Mouse (Mus musculus): ENCODE measurements around the gene Tmem109. TPM values are rescaled to one million over a fixed set of nuclear protein-coding genes. Genes with fewer than 3 reads are reported as not detected.

Tmem109 gene
- 100 to 1,000 TPM; 101 to 109 TPM for total RNA-seq (2021)
- polyA plus RNA-seq (2012; rRNA removed): 160 and 196 TPM in 2 replicates
- long read RNA-seq, transcript Tmem109-201 (4 exons, 2,188 nt): major isoform, 172 of 184 reads
- long read RNA-seq, partial matches to known transcripts: 0 of 184 reads
- long read RNA-seq, other reads (novel, unspliced or antisense): 11 of 184 reads

DNA sequence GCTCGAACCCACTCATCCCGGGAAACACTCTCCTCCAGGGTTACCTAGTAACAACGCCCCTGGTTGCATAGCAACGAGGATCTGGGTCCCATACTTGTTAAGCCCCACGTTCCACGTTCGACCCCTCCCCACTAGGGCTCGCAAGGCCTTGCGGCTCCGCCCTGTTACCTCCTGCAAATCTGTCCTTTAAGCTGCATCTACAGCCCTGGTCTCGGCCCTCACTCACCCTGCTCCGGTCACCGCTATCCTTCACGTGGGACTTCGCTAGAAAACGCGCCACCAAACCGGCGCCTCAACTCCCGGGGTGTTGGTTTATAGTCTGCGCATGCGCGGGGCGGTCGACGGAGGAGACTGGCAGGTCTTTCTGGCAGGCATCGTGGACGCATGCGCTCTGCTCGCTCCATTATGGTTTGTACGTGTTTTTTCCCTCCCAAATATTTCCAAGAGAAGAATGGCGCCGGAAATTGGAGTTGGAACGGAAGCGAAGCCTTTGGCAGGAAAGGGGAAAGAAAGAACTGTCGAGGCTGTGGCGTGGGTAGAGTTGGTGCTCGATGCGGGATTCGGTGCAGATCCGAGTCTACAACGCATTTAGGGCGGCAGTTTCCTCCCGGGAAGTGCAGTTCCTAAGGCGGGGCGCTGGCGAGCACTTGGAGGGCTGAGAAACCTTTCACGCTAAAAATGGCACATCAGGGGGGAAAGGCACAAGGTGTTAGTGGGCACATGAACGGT, at the start of gene Tmem109:
Tmem109 (minus strand) TSS at position 576 of the 729 bp plus-strand sequence.
- H3K4me1 ChIP-seq (ENCODE audit: control insufficient read depth, insufficient read depth, low read length): peaks cover 12% of the 10 kb centered on the region
- intact Hi-C loops (cut with DNase I): loop anchor here (1.0 to 5.0 kb wide), 2 partner anchors 14 to 164 kb away; partner anchors contain the start of gene Prpf19

DNA sequence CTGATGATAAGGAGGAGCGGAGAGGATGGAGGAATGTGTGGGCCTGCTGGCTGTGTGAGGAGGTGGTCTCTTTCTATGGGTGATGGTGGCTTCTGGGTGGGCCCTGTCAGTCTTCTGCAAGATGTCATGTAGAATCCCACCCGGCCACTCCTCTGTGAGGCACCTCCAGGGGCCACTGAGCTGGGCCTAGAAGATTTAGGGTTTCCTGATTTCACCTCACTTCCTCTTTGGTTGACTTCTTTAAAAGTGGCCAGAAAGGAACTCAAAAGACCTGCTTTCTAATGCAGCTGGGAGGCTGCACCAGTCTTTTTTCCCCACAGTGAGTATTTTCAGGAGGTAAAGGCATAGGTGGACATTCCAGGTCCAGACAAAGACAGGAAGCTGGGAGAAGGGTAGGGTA, 48.8 kb upstream of the Tmem109 start:
- Histone ChIP-seq H3K4me3 (no peak overlapping the region), H3K36me3 (ENCODE audit: control insufficient read depth, insufficient read depth, low read length) (no peaks in the 10 kb centered on the region), H3K4me1 (ENCODE audit: control insufficient read depth, insufficient read depth, low read length) (no peaks in the 10 kb centered on the region), H3K27me3 (ENCODE audit: control insufficient read depth, insufficient read depth, low read length) (no peaks in the 10 kb centered on the region), H3K79me2 (replicated peaks; ENCODE audit: control insufficient read depth, insufficient read depth, low read length) (no peaks in the 10 kb centered on the region), H3K27ac (no peak overlapping the region), H3K9ac (ENCODE audit: low read depth, low read length) (no peak overlapping the region)
- WGBS: 79% methylated on average over 2 of the region's 2 CpGs
- intact Hi-C loops (cut with DNase I): no loop called here
- DNase-seq: no peak
- no peak for TF ChIP-seq POLR2A (IDR thresholded peaks at IDR 0.05; ENCODE audit: insufficient read depth, low read depth, low read length)
- TF ChIP-seq EP300 (IDR thresholded peaks at IDR 0.05; ENCODE audit: insufficient read depth, low read depth, low read length): no peak
- no peak for TF ChIP-seq CTCF (IDR thresholded peaks at IDR 0.05)

More for the DNA sequence above, at the start of gene Tmem109:
- peak; percentile 25; the same call in 1 of the 2 replicates for TF ChIP-seq EP300 (IDR thresholded peaks at IDR 0.05; ENCODE audit: insufficient read depth, low read depth, low read length)
- TF ChIP-seq POLR2A (IDR thresholded peaks at IDR 0.05; ENCODE audit: insufficient read depth, low read depth, low read length): peak; percentile 82
- TF ChIP-seq CTCF (IDR thresholded peaks at IDR 0.05): peak; percentile 50
- Histone ChIP-seq H3K79me2 (replicated peaks; ENCODE audit: control insufficient read depth, insufficient read depth, low read length) (peaks cover 3% of the 10 kb centered on the region; the same call in 1 of the 2 replicates), H3K27ac (peak within 1 kb of the TSS; percentile 94), H3K27me3 (ENCODE audit: control insufficient read depth, insufficient read depth, low read length) (no peaks in the 10 kb centered on the region), H3K9ac (ENCODE audit: low read depth, low read length) (peak within 1 kb of the TSS; percentile 85), H3K4me3 (peak within 1 kb of the TSS; percentile 70), H3K36me3 (ENCODE audit: control insufficient read depth, insufficient read depth, low read length) (peaks cover 2% of the 10 kb centered on the region)
- DNase-seq: peak; percentile 90 to 95
- WGBS: under 1% methylated on average over 49 of the region's 49 CpGs

DNA sequence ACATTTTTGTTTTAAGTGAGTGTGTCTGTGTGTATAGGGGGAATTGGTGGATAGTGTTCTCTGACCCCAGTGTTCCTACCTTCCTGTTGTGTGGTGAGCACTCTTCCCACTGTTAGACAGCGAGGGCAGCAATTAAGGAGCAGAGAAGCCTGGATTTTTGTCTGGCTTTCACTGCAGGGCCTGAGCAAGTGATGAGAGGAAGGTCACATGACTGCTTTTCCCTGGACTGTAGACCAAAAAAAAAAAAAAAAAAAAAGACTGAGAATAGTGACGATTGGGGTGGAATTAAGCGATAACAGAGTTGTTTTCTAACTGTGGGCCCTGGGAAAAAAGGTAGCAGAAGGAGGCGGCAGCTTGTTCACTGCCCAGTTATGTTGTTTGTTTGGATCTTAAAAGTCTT, 44.9 kb upstream of the Tmem109 start:
- TF ChIP-seq EP300 (IDR thresholded peaks at IDR 0.05; ENCODE audit: insufficient read depth, low read depth, low read length) (no peak), CTCF (IDR thresholded peaks at IDR 0.05) (no peak), POLR2A (IDR thresholded peaks at IDR 0.05; ENCODE audit: insufficient read depth, low read depth, low read length) (no peak)
- Histone ChIP-seq H3K27ac (peak overlapping the region; percentile 7; the same call in 1 of the 2 replicates), H3K4me1 (ENCODE audit: control insufficient read depth, insufficient read depth, low read length) (no peaks in the 10 kb centered on the region), H3K36me3 (ENCODE audit: control insufficient read depth, insufficient read depth, low read length) (no peaks in the 10 kb centered on the region), H3K9ac (ENCODE audit: low read depth, low read length) (no peak overlapping the region), H3K27me3 (ENCODE audit: control insufficient read depth, insufficient read depth, low read length) (no peaks in the 10 kb centered on the region), H3K79me2 (replicated peaks; ENCODE audit: control insufficient read depth, insufficient read depth, low read length) (no peaks in the 10 kb centered on the region), H3K4me3 (no peak overlapping the region)
- no peak for DNase-seq
- 34% methylated on average over 4 of the region's 4 CpGs for WGBS
- intact Hi-C loops (cut with DNase I): no loop called here

DNA sequence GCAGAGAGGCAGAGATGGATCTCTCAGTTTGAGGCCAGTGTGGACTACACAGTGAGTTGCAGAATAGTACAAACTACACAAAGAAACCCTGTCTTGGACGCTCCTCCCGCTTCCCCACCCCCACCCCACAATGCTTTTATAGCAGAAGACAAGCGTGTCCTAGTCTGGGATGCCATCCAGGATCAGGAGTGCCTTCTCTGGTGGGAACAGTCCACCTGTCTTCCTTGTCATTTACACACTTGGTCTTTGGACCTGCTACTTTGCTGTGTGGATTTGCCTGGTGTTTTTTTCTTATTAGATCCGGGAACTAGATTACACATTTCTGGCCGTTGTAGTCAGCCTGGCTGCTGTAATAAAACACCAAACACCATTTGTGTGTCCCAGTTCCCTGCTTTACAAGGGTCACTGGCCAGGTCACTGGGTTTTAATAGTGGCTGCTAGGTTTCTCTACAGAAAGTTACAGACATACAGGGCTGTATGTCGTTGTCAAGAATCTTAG, 44.4 kb upstream of the Tmem109 start:
- 50% methylated on average over 6 of the region's 6 CpGs for WGBS
- DNase-seq: no peak
- intact Hi-C loops (cut with DNase I): no loop called here
- H3K4me3 ChIP-seq: no peak overlapping the region
- H3K27me3 ChIP-seq (ENCODE audit: control insufficient read depth, insufficient read depth, low read length): no peaks in the 10 kb centered on the region
- H3K79me2 ChIP-seq (replicated peaks; ENCODE audit: control insufficient read depth, insufficient read depth, low read length): no peaks in the 10 kb centered on the region
- H3K27ac ChIP-seq: peak overlapping the region; percentile 7; the same call in 1 of the 2 replicates
- H3K9ac ChIP-seq (ENCODE audit: low read depth, low read length): no peak overlapping the region
- H3K36me3 ChIP-seq (ENCODE audit: control insufficient read depth, insufficient read depth, low read length): no peaks in the 10 kb centered on the region
- TF ChIP-seq EP300 (IDR thresholded peaks at IDR 0.05; ENCODE audit: insufficient read depth, low read depth, low read length) (no peak), CTCF (IDR thresholded peaks at IDR 0.05) (no peak), POLR2A (IDR thresholded peaks at IDR 0.05; ENCODE audit: insufficient read depth, low read depth, low read length) (no peak)
- no peaks in the 10 kb centered on the region for H3K4me1 ChIP-seq (ENCODE audit: control insufficient read depth, insufficient read depth, low read length)

DNA sequence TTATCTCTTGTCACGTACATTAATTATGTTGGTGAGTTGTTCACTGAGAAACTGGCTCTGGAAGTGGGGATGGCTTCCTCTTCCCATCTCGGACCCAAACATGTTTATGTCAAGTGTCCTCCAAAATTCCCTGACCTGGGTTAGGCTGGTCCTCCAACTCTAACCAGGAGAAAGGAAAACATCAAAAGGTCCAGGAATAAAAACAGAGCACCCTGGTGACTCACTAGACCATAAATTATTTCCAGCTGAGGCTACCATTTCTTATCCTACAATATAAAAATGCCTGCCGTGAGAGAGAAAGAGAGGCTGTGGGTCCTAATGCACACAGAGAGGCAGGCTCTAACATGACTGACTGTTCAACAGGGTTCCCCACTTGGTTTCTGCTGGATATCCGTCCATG, 42.4 kb upstream of the Tmem109 start:
- no peaks in the 10 kb centered on the region for H3K27me3 ChIP-seq (ENCODE audit: control insufficient read depth, insufficient read depth, low read length)
- 51% methylated on average over 4 of the region's 4 CpGs for WGBS
- no peak for DNase-seq
- no peaks in the 10 kb centered on the region for H3K79me2 ChIP-seq (replicated peaks; ENCODE audit: control insufficient read depth, insufficient read depth, low read length)
- intact Hi-C loops (cut with DNase I): no loop called here
- no peaks in the 10 kb centered on the region for H3K36me3 ChIP-seq (ENCODE audit: control insufficient read depth, insufficient read depth, low read length)
- no peak overlapping the region for H3K27ac ChIP-seq
- H3K4me3 ChIP-seq: no peak overlapping the region
- no peak overlapping the region for H3K9ac ChIP-seq (ENCODE audit: low read depth, low read length)
- H3K4me1 ChIP-seq (ENCODE audit: control insufficient read depth, insufficient read depth, low read length): no peaks in the 10 kb centered on the region
- TF ChIP-seq EP300 (IDR thresholded peaks at IDR 0.05; ENCODE audit: insufficient read depth, low read depth, low read length) (no peak), CTCF (IDR thresholded peaks at IDR 0.05) (no peak), POLR2A (IDR thresholded peaks at IDR 0.05; ENCODE audit: insufficient read depth, low read depth, low read length) (no peak)

DNA sequence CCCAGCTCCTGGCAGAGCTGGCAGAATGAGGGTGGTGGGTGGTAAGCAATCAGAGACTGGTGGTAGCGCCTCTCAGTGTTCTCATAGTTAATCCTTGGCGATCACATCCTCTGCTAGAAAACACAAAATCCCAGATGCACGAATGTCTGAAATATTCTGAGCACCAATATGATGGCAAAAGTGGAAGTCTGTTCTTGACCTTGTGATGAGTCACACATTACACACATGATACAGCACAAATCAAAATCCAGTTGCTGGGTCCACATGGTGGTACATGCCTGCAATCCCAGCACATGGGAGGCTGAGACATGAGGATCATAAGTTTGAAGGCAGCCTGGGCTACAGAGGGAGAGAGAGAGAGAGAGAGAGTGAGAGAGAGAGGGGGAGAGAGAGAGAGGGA, 39.3 kb upstream of the Tmem109 start:
- H3K27me3 ChIP-seq (ENCODE audit: control insufficient read depth, insufficient read depth, low read length): no peaks in the 10 kb centered on the region
- no peaks in the 10 kb centered on the region for H3K36me3 ChIP-seq (ENCODE audit: control insufficient read depth, insufficient read depth, low read length)
- intact Hi-C loops (cut with DNase I): no loop called here
- H3K79me2 ChIP-seq (replicated peaks; ENCODE audit: control insufficient read depth, insufficient read depth, low read length): no peaks in the 10 kb centered on the region
- DNase-seq: no peak
- no peak overlapping the region for H3K27ac ChIP-seq
- no peak overlapping the region for H3K4me3 ChIP-seq
- no peak overlapping the region for H3K9ac ChIP-seq (ENCODE audit: low read depth, low read length)
- TF ChIP-seq CTCF (IDR thresholded peaks at IDR 0.05) (no peak), EP300 (IDR thresholded peaks at IDR 0.05; ENCODE audit: insufficient read depth, low read depth, low read length) (no peak), POLR2A (IDR thresholded peaks at IDR 0.05; ENCODE audit: insufficient read depth, low read depth, low read length) (no peak)
- 70% methylated on average over 3 of the region's 3 CpGs for WGBS
- no peaks in the 10 kb centered on the region for H3K4me1 ChIP-seq (ENCODE audit: control insufficient read depth, insufficient read depth, low read length)
